Mouse (Mus musculus) lung, postnatal 0 days (tissue): ENCODE measurements around the gene Cdkal1. TPM values are rescaled to one million over a fixed set of nuclear protein-coding genes. Genes with fewer than 3 reads are reported as not detected.

Experiments
- ATAC-seq: fragments of 200-750 bp; cut with Nextera tagmentation; 2 replicates; pipeline ENCODE4 v1.8.0; 2017; ENCODE audit warnings: moderate library complexity
- DNase-seq: peaks from one replicate; pipeline ENCODE4 v3.0.0-alpha.2; 2016; ENCODE audit warnings: low spot score
- H3K27ac ChIP-seq: fragments of 300-500 bp; sonication (generic); 2 replicates; pipeline ENCODE4 v1.5.1; 2014; ENCODE audit warnings: antibody characterized with exemption, mild to moderate bottlenecking, low read length, mixed read lengths
- H3K27me3 ChIP-seq: fragments of 300-500 bp; sonication (generic); replicated peaks from 2 replicates; pipeline ENCODE4 v1.6.1; 2014; ENCODE audit warnings: low read length, mixed read lengths; ENCODE audit not compliant: insufficient read depth
- H3K36me3 ChIP-seq: fragments of 300-500 bp; sonication (generic); 2 replicates; pipeline ENCODE4 v1.6.1; 2014; ENCODE audit warnings: low read length, mixed read lengths; ENCODE audit not compliant: insufficient read depth
- H3K4me1 ChIP-seq: fragments of 300-500 bp; sonication (generic); 2 replicates; pipeline ENCODE4 v1.6.1; 2014; ENCODE audit warnings: antibody characterized with exemption, low read depth, low read length, mixed read lengths; ENCODE audit not compliant: insufficient read depth
- H3K4me2 ChIP-seq: fragments of 300-500 bp; sonication (generic); replicated peaks from 2 replicates; pipeline ENCODE4 v1.6.1; 2014; ENCODE audit warnings: low read depth, mild to moderate bottlenecking, low read length, moderate library complexity, mixed read lengths
- H3K4me3 ChIP-seq: fragments of 300-500 bp; sonication (generic); 2 replicates; pipeline ENCODE4 v1.5.1; 2014; ENCODE audit warnings: low read depth, low read length
- H3K9ac ChIP-seq: fragments of 300-500 bp; sonication (generic); replicated peaks from 2 replicates; pipeline ENCODE4 v1.6.1; 2014; ENCODE audit warnings: low read depth, mild to moderate bottlenecking
- H3K9me3 ChIP-seq: fragments of 300-500 bp; sonication (generic); 2 replicates; pipeline ENCODE4 v1.6.1; 2016; ENCODE audit warnings: low read length, mixed read lengths
- CTCF ChIP-seq: IDR thresholded peaks from 2 replicates; pipeline ENCODE4 v1.5.1; 2016; ENCODE audit warnings: antibody characterized with exemption, mild to moderate bottlenecking
- EP300 ChIP-seq: IDR thresholded peaks from 2 replicates; pipeline ENCODE4 v1.6.1; 2016; ENCODE audit warnings: antibody characterized with exemption, mild to moderate bottlenecking, control low read depth
- WGBS: fragments of 180-500 bp; shearing (Covaris S2); extraction: QIAGEN DNeasy Blood & Tissue Kit; methylation state at CpG from one replicate; pipeline ENCODE4 v1.1.7; 2014; 5-methylcytosine and 5-hydroxymethylcytosine counted together
- polyA plus RNA-seq: library from polyadenylated mRNA; unstranded; fragments of >200 nt; fragmentation: Nextera tagmentation; extraction: Ambion mirVana; gene quantifications from 2 replicates; pipeline ENCODE4 v1.2.1, GENCODE M21; 2015

The Cdkal1 gene
- polyA plus RNA-seq, 1 experiment from 2014 or later: 14.7 TPM

- Histone ChIP-seq H3K9ac (no peak overlapping the region), H3K27ac (no peak overlapping the region), H3K36me3 (no peaks in the 10 kb centered on the region), H3K4me2 (no peak overlapping the region), H3K4me3 (no peak overlapping the region), H3K4me1 (no peaks in the 10 kb centered on the region), H3K9me3 (no peaks in the 10 kb centered on the region), H3K27me3 (no peaks in the 10 kb centered on the region)
- DNase-seq (no peak), ATAC-seq (no peak)
- 49% methylated on average over 1 of the region's 1 CpGs for WGBS
- no peak for TF ChIP-seq CTCF
- TF ChIP-seq EP300: no peak
These were observed 27.4 kb downstream of the Cdkal1 start for GRCm38 (mm10) chr13:29828032-29828431.

GRCm38 (mm10) chr13:29826469-29826868 lies 29.0 kb downstream of the Cdkal1 start:
- TF ChIP-seq EP300 (no peak), CTCF (no peak)
- DNase-seq (no peak), ATAC-seq (no peak)
- Histone ChIP-seq H3K4me3 (no peak overlapping the region), H3K27me3 (no peaks in the 10 kb centered on the region), H3K27ac (no peak overlapping the region), H3K4me2 (no peak overlapping the region), H3K4me1 (no peaks in the 10 kb centered on the region), H3K36me3 (no peaks in the 10 kb centered on the region), H3K9ac (no peak overlapping the region), H3K9me3 (no peaks in the 10 kb centered on the region)
- 39% methylated on average over 2 of the region's 2 CpGs for WGBS

GRCm38 (mm10) chr13:29826041-29826440 lies 29.4 kb downstream of the Cdkal1 start:
- no peak overlapping the region for H3K4me3 ChIP-seq
- no peaks in the 10 kb centered on the region for H3K9me3 ChIP-seq
- no peaks in the 10 kb centered on the region for H3K27me3 ChIP-seq
- no peak overlapping the region for H3K27ac ChIP-seq
- H3K36me3 ChIP-seq: no peaks in the 10 kb centered on the region
- no peak for ATAC-seq
- H3K4me2 ChIP-seq: no peak overlapping the region
- no peaks in the 10 kb centered on the region for H3K4me1 ChIP-seq
- H3K9ac ChIP-seq: no peak overlapping the region
- peak; percentile 15 for DNase-seq
- no peak for TF ChIP-seq EP300
- no peak for TF ChIP-seq CTCF

- TF ChIP-seq CTCF: no peak
- no peak for TF ChIP-seq EP300
- no peaks in the 10 kb centered on the region for H3K36me3 ChIP-seq
- peak; percentile 68 for ATAC-seq
- H3K4me2 ChIP-seq: no peak overlapping the region
- H3K9ac ChIP-seq: no peak overlapping the region
- DNase-seq: peak; percentile 29
- no peaks in the 10 kb centered on the region for H3K27me3 ChIP-seq
- no peak overlapping the region for H3K4me3 ChIP-seq
- 70% methylated on average over 4 of the region's 4 CpGs for WGBS
- H3K9me3 ChIP-seq: no peaks in the 10 kb centered on the region
- H3K27ac ChIP-seq: no peak overlapping the region
- H3K4me1 ChIP-seq: no peaks in the 10 kb centered on the region
These were observed 30.7 kb downstream of the Cdkal1 start for GRCm38 (mm10) chr13:29824797-29825196.

GRCm38 (mm10) chr13:29824326-29824725 lies 31.1 kb downstream of the Cdkal1 start:
- no peak overlapping the region for H3K27ac ChIP-seq
- no peak for TF ChIP-seq CTCF
- TF ChIP-seq EP300: no peak
- H3K4me1 ChIP-seq: no peaks in the 10 kb centered on the region
- no peaks in the 10 kb centered on the region for H3K27me3 ChIP-seq
- H3K4me3 ChIP-seq: no peak overlapping the region
- DNase-seq (no peak), ATAC-seq (no peak)
- no peaks in the 10 kb centered on the region for H3K9me3 ChIP-seq
- H3K4me2 ChIP-seq: no peak overlapping the region
- 66% methylated on average over 8 of the region's 8 CpGs for WGBS
- no peak overlapping the region for H3K9ac ChIP-seq
- H3K36me3 ChIP-seq: no peaks in the 10 kb centered on the region

- Histone ChIP-seq H3K4me2 (no peak overlapping the region), H3K9ac (no peak overlapping the region), H3K4me3 (no peak overlapping the region), H3K9me3 (no peaks in the 10 kb centered on the region), H3K4me1 (no peaks in the 10 kb centered on the region), H3K36me3 (no peaks in the 10 kb centered on the region), H3K27me3 (no peaks in the 10 kb centered on the region), H3K27ac (no peak overlapping the region)
- no peak for ATAC-seq
- DNase-seq: no peak
- TF ChIP-seq CTCF (peak; percentile 34), EP300 (no peak)
- WGBS: 66% methylated on average over 9 of the region's 9 CpGs
These were observed 31.6 kb downstream of the Cdkal1 start for GRCm38 (mm10) chr13:29823906-29824305.

- H3K4me3 ChIP-seq: no peak overlapping the region
- H3K9ac ChIP-seq: no peak overlapping the region
- no peak overlapping the region for H3K27ac ChIP-seq
- H3K4me1 ChIP-seq: no peaks in the 10 kb centered on the region
- 84% methylated on average over 8 of the region's 8 CpGs for WGBS
- H3K4me2 ChIP-seq: no peak overlapping the region
- ATAC-seq (no peak), DNase-seq (no peak)
- TF ChIP-seq EP300 (no peak), CTCF (no peak)
- H3K27me3 ChIP-seq: no peaks in the 10 kb centered on the region
- no peaks in the 10 kb centered on the region for H3K36me3 ChIP-seq
- no peaks in the 10 kb centered on the region for H3K9me3 ChIP-seq
These were observed 32.0 kb downstream of the Cdkal1 start for GRCm38 (mm10) chr13:29823487-29823886.
